In genomic region chr7:80123672-80124071, GRCm38 (mm10) we compare ENCODE assay signal across 8 mouse cellular contexts.
"Had no signal": no experiment of that assay in that cellular context is flagged by ENCODE, and none has a peak within 500 bp of the region (broad histone marks: within the 10 kb centered on the region; RNA-seq: fewer than 3 reads in every experiment).

No protein-coding gene starts in this region.

- ATAC-seq: intestine, postnatal 0 days; midbrain, embryonic 15.5 days had no signal

- H3K9me3 ChIP-seq: limb, embryonic 13.5 days; midbrain, embryonic 15.5 days; neural tube, embryonic 13.5 days had no signal

- H3K36me3 ChIP-seq: limb, embryonic 13.5 days; midbrain, embryonic 15.5 days; neural tube, embryonic 13.5 days had no signal

- H3K4me1 ChIP-seq: midbrain, embryonic 15.5 days; neural tube, embryonic 13.5 days had no signal

- H3K27ac ChIP-seq: limb, embryonic 13.5 days; liver, embryonic 14.5 days; midbrain, embryonic 15.5 days; neural tube, embryonic 13.5 days had no signal

- H3K27me3 ChIP-seq: limb, embryonic 13.5 days; midbrain, embryonic 15.5 days; neural tube, embryonic 13.5 days had no signal

- H3K4me3 ChIP-seq: limb, embryonic 13.5 days; midbrain, embryonic 15.5 days; neural tube, embryonic 13.5 days had no signal

- H3K9ac ChIP-seq: limb, embryonic 13.5 days; liver, embryonic 14.5 days; midbrain, embryonic 15.5 days; neural tube, embryonic 13.5 days had no signal

- DNase-seq: kidney, postnatal 10 days; left cerebral cortex, postnatal 4 days; right cerebral cortex, postnatal 14 days had no signal
